Mouse (Mus musculus): ENCODE data around the gene Tex33.

Gene Tex33

GRCm38 (mm10) chr15:78414157-78414556 is 18.4 kb upstream of the Tex33 start:
- no peak for DNase-seq (ENCODE audit: low spot score)

GRCm38 (mm10) chr15:78413719-78414117 is 18.0 kb upstream of the Tex33 start:
- DNase-seq (ENCODE audit: low spot score): no peak

- DNase-seq (ENCODE audit: low spot score): no peak
Observed at GRCm38 (mm10) chr15:78413083-78413718, 17.5 kb upstream of the Tex33 start.

- DNase-seq (ENCODE audit: low spot score): no peak
Observed at GRCm38 (mm10) chr15:78409570-78410052, 13.9 kb upstream of the Tex33 start.

- DNase-seq (ENCODE audit: low spot score): peak; percentile 82
Observed at GRCm38 (mm10) chr15:78406293-78406934, 10.7 kb upstream of the Tex33 start, which contains the start of gene Mpst. TSS of gene Mpst (plus strand) at chr15:78406416.

- DNase-seq (ENCODE audit: low spot score): peak; percentile 91
Observed at GRCm38 (mm10) chr15:78405517-78406211, 10.0 kb upstream of the Tex33 start, which contains the start of gene Tst. TSS of gene Tst (minus strand) at chr15:78405907.

GRCm38 (mm10) chr15:78405098-78405497 is 9.4 kb upstream of the Tex33 start:
- DNase-seq (ENCODE audit: low spot score): no peak

GRCm38 (mm10) chr15:78403896-78404295 is 8.2 kb upstream of the Tex33 start:
- DNase-seq (ENCODE audit: low spot score): peak; percentile 82

- DNase-seq (ENCODE audit: low spot score): peak; percentile 81
Observed at GRCm38 (mm10) chr15:78403301-78403741, 7.6 kb upstream of the Tex33 start.

- peak; percentile 67 for DNase-seq (ENCODE audit: low spot score)
Observed at GRCm38 (mm10) chr15:78402423-78402822, 6.7 kb upstream of the Tex33 start.

GRCm38 (mm10) chr15:78401921-78402320 is 6.2 kb upstream of the Tex33 start:
- DNase-seq (ENCODE audit: low spot score): peak; percentile 68

GRCm38 (mm10) chr15:78401345-78401744 is 5.6 kb upstream of the Tex33 start:
- DNase-seq (ENCODE audit: low spot score): no peak

- DNase-seq (ENCODE audit: low spot score): no peak
Observed at GRCm38 (mm10) chr15:78390855-78391254, 4.9 kb downstream of the Tex33 start.

- no peak for DNase-seq (ENCODE audit: low spot score)
Observed at GRCm38 (mm10) chr15:78385564-78385963, 10.1 kb downstream of the Tex33 start.

- no peak for DNase-seq (ENCODE audit: low spot score)
Observed at GRCm38 (mm10) chr15:78384220-78385116, 11.2 kb downstream of the Tex33 start.

- DNase-seq (ENCODE audit: low spot score): peak; percentile 45
Observed at GRCm38 (mm10) chr15:78383450-78384219, 12.1 kb downstream of the Tex33 start.

GRCm38 (mm10) chr15:78382115-78382514 is 13.6 kb downstream of the Tex33 start:
- DNase-seq (ENCODE audit: low spot score): no peak

- no peak for DNase-seq (ENCODE audit: low spot score)
Observed at GRCm38 (mm10) chr15:78380741-78381140, 15.0 kb downstream of the Tex33 start.

GRCm38 (mm10) chr15:78380208-78380607 is 15.5 kb downstream of the Tex33 start:
- DNase-seq (ENCODE audit: low spot score): no peak

- no peak for DNase-seq (ENCODE audit: low spot score)
Observed at GRCm38 (mm10) chr15:78378556-78378955, 17.2 kb downstream of the Tex33 start.

GRCm38 (mm10) chr15:78377859-78378258 is 17.9 kb downstream of the Tex33 start:
- DNase-seq (ENCODE audit: low spot score): no peak

Measured in testis, postnatal 14 days (tissue).